In the genomic region with DNA sequence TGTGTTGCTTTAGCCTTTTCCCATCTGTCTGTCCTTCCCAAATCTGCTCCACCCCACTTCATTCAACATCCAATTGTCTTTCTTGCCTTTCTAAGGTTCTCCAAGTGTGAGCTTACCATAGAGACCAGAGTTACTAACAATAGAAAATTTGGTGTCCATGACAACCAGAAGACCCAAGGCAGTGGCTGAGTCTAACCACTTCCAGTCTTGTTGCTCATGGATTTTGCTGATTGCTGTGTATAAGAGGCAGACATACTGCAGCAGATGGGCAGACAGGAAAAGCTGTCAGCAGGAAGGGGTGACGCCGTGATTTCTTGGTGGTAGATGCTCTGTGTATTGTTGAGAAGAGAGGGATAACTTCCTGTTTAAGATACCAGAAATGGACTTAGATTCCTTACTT, we compare ENCODE assay signal across 17 mouse cellular contexts. TPM values are rescaled to one million over a fixed set of nuclear protein-coding genes. Genes with fewer than 3 reads are reported as not detected.
DNase-seq lines count a peak whose midpoint lies in the region; ATAC-seq and TF ChIP-seq lines count a peak whose summit lies in the region.
"Had no signal": no experiment of that assay in that cellular context is flagged by ENCODE, and none has a peak within 500 bp of the region (broad histone marks: within the 10 kb centered on the region; RNA-seq: fewer than 3 reads in every experiment).

No protein-coding gene starts in this region.

- peak; percentile 70 for ATAC-seq in hindbrain, embryonic 16.5 days
- ATAC-seq in hindbrain, embryonic 13.5 days (ENCODE audit: low FRiP score) = no peak
- peak; percentile 95 for ATAC-seq in forebrain, postnatal 0 days
- ATAC-seq in activated CD4-positive, CD25-positive, alpha-beta regulatory T cell, adult 4 months = no peak

- no peak overlapping the region for H3K27ac ChIP-seq in hindbrain, embryonic 16.5 days (ENCODE audit: low read depth, low read length)
- H3K27ac ChIP-seq in hindbrain, embryonic 13.5 days = no peak overlapping the region
- H3K27ac ChIP-seq in forebrain, postnatal 0 days (ENCODE audit: low read depth, low read length) = peak overlapping the region; percentile 72
- H3K27ac ChIP-seq: embryonic facial prominence, embryonic 13.5 days; limb, embryonic 15.5 days; macrophage; neural tube, embryonic 12.5 days had no signal

- no peak overlapping the region for H3K9ac ChIP-seq in hindbrain, embryonic 16.5 days (ENCODE audit: low read depth, low read length)
- H3K9ac ChIP-seq in hindbrain, embryonic 13.5 days = no peak overlapping the region
- no peak overlapping the region for H3K9ac ChIP-seq in forebrain, postnatal 0 days
- H3K9ac ChIP-seq: embryonic facial prominence, embryonic 13.5 days; limb, embryonic 15.5 days; neural tube, embryonic 12.5 days had no signal

- no peaks in the 10 kb centered on the region for H3K9me3 ChIP-seq in hindbrain, embryonic 16.5 days (ENCODE audit: control insufficient read depth, low read length)
- no peaks in the 10 kb centered on the region for H3K9me3 ChIP-seq in hindbrain, embryonic 13.5 days
- no peaks in the 10 kb centered on the region for H3K9me3 ChIP-seq in forebrain, postnatal 0 days (ENCODE audit: low read length)
- H3K9me3 ChIP-seq: embryonic facial prominence, embryonic 13.5 days; limb, embryonic 15.5 days; neural tube, embryonic 12.5 days had no signal

- H3K36me3 ChIP-seq in hindbrain, embryonic 16.5 days (ENCODE audit: control insufficient read depth, insufficient read depth, low read length) = no peaks in the 10 kb centered on the region
- H3K36me3 ChIP-seq in hindbrain, embryonic 13.5 days = no peaks in the 10 kb centered on the region
- H3K36me3 ChIP-seq in forebrain, postnatal 0 days (ENCODE audit: insufficient read depth) = no peaks in the 10 kb centered on the region
- H3K36me3 ChIP-seq: embryonic facial prominence, embryonic 13.5 days; limb, embryonic 15.5 days; neural tube, embryonic 12.5 days had no signal

- peak; percentile 87 for DNase-seq in R1 (ENCODE audit: low read depth, low spot score)
- DNase-seq in forebrain, postnatal 0 days = peak; percentile 75
- DNase-seq in left cerebral cortex, postnatal 36 days (ENCODE audit: low spot score in 2 of 2) = peak; percentile 30 to 36
- no peak for DNase-seq in neural tube, embryonic 10.5 days (ENCODE audit: extremely low spot score, low spot score)
- no peak for DNase-seq in spleen, postnatal 10 days (ENCODE audit: low spot score in 2 of 2)
- DNase-seq: gastrocnemius, postnatal 10 days; kidney, postnatal 10 days; thymus, adult 2 months had no signal

- no peak overlapping the region for H3K4me2 ChIP-seq in hindbrain, embryonic 16.5 days (ENCODE audit: low read length)
- no peak overlapping the region for H3K4me2 ChIP-seq in hindbrain, embryonic 13.5 days
- no peak overlapping the region for H3K4me2 ChIP-seq in forebrain, postnatal 0 days (ENCODE audit: low read depth)
- H3K4me2 ChIP-seq: embryonic facial prominence, embryonic 13.5 days; limb, embryonic 15.5 days; neural tube, embryonic 12.5 days had no signal

- no peaks in the 10 kb centered on the region for H3K27me3 ChIP-seq in hindbrain, embryonic 16.5 days (replicated peaks; ENCODE audit: control insufficient read depth, insufficient read depth, low read length)
- no peaks in the 10 kb centered on the region for H3K27me3 ChIP-seq in hindbrain, embryonic 13.5 days
- H3K27me3 ChIP-seq in forebrain, postnatal 0 days (ENCODE audit: insufficient read depth, low read length) = no peaks in the 10 kb centered on the region
- H3K27me3 ChIP-seq: embryonic facial prominence, embryonic 13.5 days; limb, embryonic 15.5 days; neural tube, embryonic 12.5 days had no signal

- 43% methylated on average over 2 of the region's 2 CpGs for WGBS in hindbrain, embryonic 16.5 days
- 42% methylated on average over 2 of the region's 2 CpGs for WGBS in hindbrain, embryonic 13.5 days
- 35% methylated on average over 2 of the region's 2 CpGs for WGBS in forebrain, postnatal 0 days

- H3K4me3 ChIP-seq in hindbrain, embryonic 16.5 days (ENCODE audit: low read length) = no peak overlapping the region
- no peak overlapping the region for H3K4me3 ChIP-seq in hindbrain, embryonic 13.5 days
- H3K4me3 ChIP-seq in forebrain, postnatal 0 days (ENCODE audit: low read depth, low read length) = no peak overlapping the region
- H3K4me3 ChIP-seq: embryonic facial prominence, embryonic 13.5 days; limb, embryonic 15.5 days; neural tube, embryonic 12.5 days had no signal

- peaks cover 6% of the 10 kb centered on the region for H3K4me1 ChIP-seq in hindbrain, embryonic 16.5 days (ENCODE audit: control insufficient read depth, insufficient read depth, low read depth, low read length)
- H3K4me1 ChIP-seq in hindbrain, embryonic 13.5 days (replicated peaks) = peaks cover 5% of the 10 kb centered on the region
- peaks cover 12% of the 10 kb centered on the region for H3K4me1 ChIP-seq in forebrain, postnatal 0 days (ENCODE audit: insufficient read depth)
- H3K4me1 ChIP-seq: embryonic facial prominence, embryonic 13.5 days; limb, embryonic 15.5 days had no signal

- intact Hi-C loops in left cerebral cortex, postnatal 36 days (cut with DNase I) = no loop called here

- no peak for TF ChIP-seq CTCF in forebrain, postnatal 0 days (IDR thresholded peaks at IDR 0.05; ENCODE audit: low read depth)

RNA-seq across cellular contexts. Expression of gene Erv3, which starts 23.6 kb away (rescaled TPM):
- not detected in 2 replicates for polyA plus RNA-seq in hindbrain, embryonic 16.5 days (2015; fragmentation: Nextera tagmentation; extraction: Ambion mirVana)
- polyA plus RNA-seq in hindbrain, embryonic 13.5 days (2015; fragmentation: Nextera tagmentation; extraction: Ambion mirVana) = not detected in 2 replicates
- not detected in 2 replicates for total RNA-seq in forebrain, postnatal 0 days (2014; rRNA removed)
- 0.06 TPM in 1 of 2 replicates, not detected in the other for polyA plus RNA-seq in forebrain, postnatal 0 days (2015; fragmentation: Nextera tagmentation; extraction: Ambion mirVana)
- total RNA-seq in left cerebral cortex, postnatal 36 days (2021) = under 1 TPM; 0.15 to 0.23 TPM
- not detected for polyA plus RNA-seq in activated CD4-positive, CD25-positive, alpha-beta regulatory T cell, adult 4 months (2017; shearing (Covaris generic))
- total RNA-seq: gastrocnemius, postnatal 10 days; heart, postnatal 25 days had no signal
- polyA plus RNA-seq: embryonic facial prominence, embryonic 13.5 days; limb, embryonic 15.5 days; macrophage; neural tube, embryonic 12.5 days; small intestine, adult 2 months had no signal

RNA-seq across cellular contexts. Expression of gene Prnp, which starts 26.6 kb away (rescaled TPM):
- 153 and 168 TPM in 2 replicates for polyA plus RNA-seq in hindbrain, embryonic 16.5 days (2015; fragmentation: Nextera tagmentation; extraction: Ambion mirVana)
- polyA plus RNA-seq in hindbrain, embryonic 13.5 days (2015; fragmentation: Nextera tagmentation; extraction: Ambion mirVana) = 113 and 118 TPM in 2 replicates
- 352 and 356 TPM in 2 replicates for total RNA-seq in forebrain, postnatal 0 days (2014; rRNA removed)
- 353 and 423 TPM in 2 replicates for polyA plus RNA-seq in forebrain, postnatal 0 days (2015; fragmentation: Nextera tagmentation; extraction: Ambion mirVana)
- total RNA-seq in left cerebral cortex, postnatal 36 days (2021) = 100 to 1,000 TPM; 729 to 811 TPM
- 10 to 100 TPM in 1 of 2 experiments, 1 to 10 TPM in 1; 7.7 to 12.0 TPM for polyA plus RNA-seq in activated CD4-positive, CD25-positive, alpha-beta regulatory T cell, adult 4 months (2017; shearing (Covaris generic))

RNA-seq across cellular contexts. Expression of gene Prn, which starts 26.6 kb away (rescaled TPM):
- polyA plus RNA-seq in hindbrain, embryonic 16.5 days (2015; fragmentation: Nextera tagmentation; extraction: Ambion mirVana) = 0.26 TPM in 1 of 2 replicates, not detected in the other
- polyA plus RNA-seq in hindbrain, embryonic 13.5 days (2015; fragmentation: Nextera tagmentation; extraction: Ambion mirVana) = not detected in 2 replicates
- total RNA-seq in forebrain, postnatal 0 days (2014; rRNA removed) = 0.76 TPM in 1 of 2 replicates, not detected in the other
- 0.33 TPM in 1 of 2 replicates, not detected in the other for polyA plus RNA-seq in forebrain, postnatal 0 days (2015; fragmentation: Nextera tagmentation; extraction: Ambion mirVana)
- under 1 TPM in 1 of 2 experiments, not detected in 1; 0.35 TPM for total RNA-seq in left cerebral cortex, postnatal 36 days (2021)
- polyA plus RNA-seq in activated CD4-positive, CD25-positive, alpha-beta regulatory T cell, adult 4 months (2017; shearing (Covaris generic)) = not detected
- total RNA-seq: gastrocnemius, postnatal 10 days had no signal
- polyA plus RNA-seq: limb, embryonic 15.5 days; macrophage; neural tube, embryonic 12.5 days; small intestine, adult 2 months; thymus, adult 2 months had no signal

Comparison
In these comparisons a context has a peak if more than half of its experiments do, and no peak if none do; other contexts are left out.
1. ATAC-seq: peak in hindbrain, embryonic 16.5 days (single experiment) and forebrain, postnatal 0 days (single experiment); none in hindbrain, embryonic 13.5 days (single experiment) and activated CD4-positive, CD25-positive, alpha-beta regulatory T cell, adult 4 months (single experiment).
2. DNase-seq: peak in R1 (single experiment), forebrain, postnatal 0 days (single experiment) and left cerebral cortex, postnatal 36 days (2 of 2); none in neural tube, embryonic 10.5 days (single experiment) and spleen, postnatal 10 days (0 of 2).